Mouse (Mus musculus) frontal cortex, adult (tissue): Measurements from ENCODE around the gene Mkks.

Experiments
- ATAC-seq: cut with Nextera tagmentation; 2 replicates; pipeline ENCODE4 v1.9.2; 2017; ENCODE audit warnings: mild to moderate bottlenecking, moderate library complexity, mixed read lengths; ENCODE audit not compliant: low TSS enrichment

Gene Mkks

GRCm38 (mm10) chr2:136891068-136891950 lies at the start of gene Mkks, which contains the start of the genes Slx4ip and AL731706.1:
Gene Mkks (minus strand): TSS chr2:136891389.
Gene Slx4ip (plus strand): TSS chr2:136891218.
Gene AL731706.1 (minus strand): TSS chr2:136891389.
- ATAC-seq, result peak; percentile 87

DNA sequence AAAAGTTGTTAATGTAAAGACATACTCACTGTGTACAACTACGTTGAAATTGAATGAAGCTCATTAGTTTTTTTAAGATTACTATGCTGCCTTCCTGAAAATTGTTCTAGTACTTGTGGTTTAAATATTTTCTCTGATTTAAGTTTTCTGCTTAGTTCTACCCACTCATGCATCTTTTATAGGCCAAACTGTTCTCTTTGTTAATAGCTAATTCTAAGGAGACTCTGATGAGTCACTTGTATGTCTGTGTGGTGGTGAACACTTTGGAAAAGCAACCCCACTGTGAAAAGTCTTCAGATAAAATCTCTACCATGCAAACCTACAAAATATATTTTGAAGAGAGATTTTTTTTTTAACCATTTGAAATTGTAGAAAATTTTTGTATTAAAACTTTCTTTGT lies 47.1 kb upstream of the Mkks start:
- peak; percentile 74; the same call in 1 of the 2 replicates for ATAC-seq

- no peak for ATAC-seq
These were observed 45.5 kb upstream of the Mkks start for GRCm38 (mm10) chr2:136936391-136937288.

GRCm38 (mm10) chr2:136921003-136921408 lies 29.8 kb upstream of the Mkks start:
- peak; percentile 94 for ATAC-seq

GRCm38 (mm10) chr2:136920257-136920993 lies 29.2 kb upstream of the Mkks start:
- ATAC-seq, result no peak

DNA sequence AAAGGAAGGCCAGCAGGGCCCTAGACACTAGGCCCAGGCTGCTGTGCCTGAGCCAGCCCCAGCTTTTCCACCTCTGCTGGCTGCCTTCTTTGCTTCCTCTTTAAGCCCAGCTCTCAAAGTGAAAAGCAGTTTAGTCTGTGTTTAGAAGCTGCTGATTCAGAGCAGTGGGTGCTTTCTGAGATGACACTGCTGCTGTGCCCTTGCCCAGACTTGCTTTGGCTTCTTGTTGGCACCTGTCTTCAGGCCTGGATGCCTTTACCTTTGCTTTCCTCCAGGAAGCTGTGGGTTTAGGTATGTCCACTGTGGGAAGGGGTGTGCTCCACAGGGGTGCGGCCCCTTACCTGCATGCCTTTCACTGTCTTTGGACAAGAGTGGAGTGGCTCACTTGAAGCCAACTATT lies 28.2 kb upstream of the Mkks start:
- peak; percentile 61; the same call in 1 of the 2 replicates for ATAC-seq

DNA sequence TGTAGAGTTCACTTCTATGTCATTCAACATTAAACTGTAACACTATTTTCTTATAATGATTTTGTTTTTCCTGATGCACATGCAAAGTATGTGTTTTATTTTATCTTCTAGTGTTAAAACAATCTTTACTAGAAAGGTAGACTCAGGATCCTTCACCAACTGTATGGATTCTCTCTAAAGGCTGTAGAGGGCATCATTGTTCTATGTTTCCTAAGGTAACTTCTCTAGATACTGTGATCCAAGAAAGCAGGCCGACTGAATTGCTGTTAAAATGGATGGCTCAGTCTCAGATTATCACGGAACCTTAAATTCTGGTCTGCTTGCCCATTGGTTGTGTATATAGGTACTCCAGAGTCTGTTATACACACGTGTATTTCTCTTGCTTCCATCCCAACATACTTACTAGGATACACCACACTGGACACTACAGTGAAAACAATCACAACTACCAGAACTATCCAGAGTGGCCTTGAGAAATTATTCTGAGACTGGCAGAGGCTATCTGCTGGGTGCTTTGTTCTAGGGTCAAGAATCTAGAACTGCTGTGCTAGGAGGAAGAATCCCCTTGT lies 23.2 kb upstream of the Mkks start:
- ATAC-seq, result peak; percentile 97

DNA sequence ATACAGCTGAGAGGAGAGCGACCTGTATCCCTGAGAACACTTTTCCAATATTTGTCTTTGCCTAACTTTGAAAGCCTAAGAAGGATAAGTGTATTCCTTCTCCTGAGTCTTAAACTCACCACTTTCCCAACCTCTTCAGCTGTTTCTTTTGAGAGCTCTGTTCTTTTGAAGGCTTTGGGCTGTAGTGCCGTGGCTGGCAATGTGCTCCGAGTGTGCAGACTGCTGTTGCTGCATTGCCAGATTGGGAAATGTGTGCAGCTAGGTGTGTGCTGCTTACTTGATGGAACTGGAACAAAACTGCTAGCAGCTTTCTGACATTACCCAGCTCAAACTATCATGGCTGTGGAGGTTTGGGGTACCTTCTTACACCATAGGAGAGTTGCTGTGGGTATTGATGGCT lies 21.8 kb upstream of the Mkks start:
- no peak for ATAC-seq

GRCm38 (mm10) chr2:136911958-136912411 lies 20.8 kb upstream of the Mkks start:
- no peak for ATAC-seq

GRCm38 (mm10) chr2:136909298-136909697 lies 18.1 kb upstream of the Mkks start:
- no peak for ATAC-seq

DNA sequence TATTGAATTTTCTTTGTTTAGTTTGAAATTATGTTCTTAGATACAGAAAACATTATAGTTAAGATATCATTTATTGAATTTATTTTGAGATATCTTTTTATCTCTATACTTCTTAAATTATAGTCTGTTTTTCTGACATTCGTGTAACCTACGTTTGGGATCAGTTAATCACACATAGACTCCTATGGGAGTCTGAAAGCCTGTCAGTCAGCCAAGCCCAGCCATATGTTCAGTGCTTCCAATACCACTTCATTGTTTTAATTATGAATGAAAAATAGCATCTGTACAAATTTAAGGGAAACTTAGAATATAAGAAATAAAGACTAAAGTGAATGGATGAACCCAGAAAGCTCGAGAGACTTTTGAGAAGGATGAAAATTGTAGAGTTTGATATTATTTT lies 17.4 kb upstream of the Mkks start:
- no peak for ATAC-seq

DNA sequence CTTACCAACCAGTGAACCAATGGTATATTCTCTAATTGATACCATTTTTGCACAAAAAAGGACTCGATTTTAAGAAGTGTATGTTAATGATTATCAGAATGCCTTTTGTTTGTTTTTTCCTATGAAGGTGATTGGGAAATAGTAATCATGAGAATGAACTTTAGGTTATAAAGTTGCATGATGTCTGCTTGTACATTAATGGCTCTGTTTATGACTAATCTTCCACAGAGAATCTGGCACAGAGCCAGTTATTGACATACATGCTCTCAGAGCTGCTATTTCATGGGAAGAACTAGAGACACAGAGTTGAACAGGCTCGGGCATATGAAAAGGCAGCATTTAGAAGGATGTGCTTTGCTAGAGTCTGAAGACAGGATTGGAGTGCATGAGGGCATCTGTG lies 4.9 kb upstream of the Mkks start:
- no peak for ATAC-seq

GRCm38 (mm10) chr2:136894494-136894893 lies 3.3 kb upstream of the Mkks start:
- no peak for ATAC-seq

DNA sequence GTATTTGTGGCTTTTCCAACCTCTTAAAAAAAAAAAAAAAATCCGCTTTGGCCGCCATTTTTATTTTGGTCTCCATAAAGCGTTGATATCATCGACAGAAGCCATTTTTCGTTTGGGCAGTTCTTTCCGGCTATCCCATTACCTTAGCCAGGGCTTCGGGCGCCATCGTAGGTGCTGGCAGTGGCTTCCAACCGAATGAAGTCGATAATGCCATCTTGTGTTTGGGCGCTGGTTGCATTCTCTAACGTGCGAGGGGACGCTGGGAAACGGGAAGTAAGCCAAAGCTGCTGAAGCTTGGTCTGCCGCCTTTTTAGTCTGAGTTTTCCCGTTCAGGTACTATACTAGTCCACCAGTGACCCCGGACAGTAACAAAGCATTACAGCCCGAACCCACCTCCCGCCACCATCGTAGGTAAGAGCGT lies 772 bp upstream of the Mkks start:
- peak; percentile 85 for ATAC-seq

DNA sequence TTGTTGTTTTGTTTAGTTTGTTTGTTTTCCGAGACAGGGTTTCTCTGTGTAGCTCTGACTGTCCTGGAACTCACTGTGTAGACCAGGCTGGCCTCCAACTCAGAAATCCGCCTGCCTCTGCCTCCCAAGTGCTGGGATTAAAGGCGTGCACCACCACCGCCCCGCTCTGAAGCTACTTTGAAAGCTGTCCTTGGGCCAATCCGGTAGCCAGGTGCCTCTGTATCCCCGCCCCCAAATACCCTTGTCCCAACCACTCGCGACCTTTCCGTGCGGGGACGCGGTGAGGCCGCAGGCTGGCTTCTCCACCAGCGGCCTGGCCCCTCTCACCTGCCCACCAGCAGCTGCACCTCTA lies 497 bp downstream of the Mkks start:
- peak; percentile 29 for ATAC-seq

DNA sequence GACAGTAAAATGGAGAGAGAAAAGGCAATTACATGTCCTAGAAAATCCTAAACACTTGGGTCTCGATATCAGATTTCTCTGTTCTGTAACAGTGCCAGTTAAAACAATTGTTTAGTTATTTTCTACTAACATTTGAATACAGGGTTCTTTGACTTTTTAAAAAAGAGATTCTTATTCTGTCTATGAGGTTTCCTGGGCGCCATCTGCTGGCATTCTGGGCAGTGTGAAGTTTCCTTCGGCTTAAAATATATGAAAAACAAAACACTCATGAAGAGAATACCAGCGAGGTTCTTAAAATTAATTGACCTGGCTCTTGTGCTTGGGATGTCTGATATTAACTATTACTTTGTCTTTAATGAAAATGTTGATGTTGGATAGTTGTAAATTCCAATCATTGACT lies 4.3 kb downstream of the Mkks start:
- no peak for ATAC-seq

DNA sequence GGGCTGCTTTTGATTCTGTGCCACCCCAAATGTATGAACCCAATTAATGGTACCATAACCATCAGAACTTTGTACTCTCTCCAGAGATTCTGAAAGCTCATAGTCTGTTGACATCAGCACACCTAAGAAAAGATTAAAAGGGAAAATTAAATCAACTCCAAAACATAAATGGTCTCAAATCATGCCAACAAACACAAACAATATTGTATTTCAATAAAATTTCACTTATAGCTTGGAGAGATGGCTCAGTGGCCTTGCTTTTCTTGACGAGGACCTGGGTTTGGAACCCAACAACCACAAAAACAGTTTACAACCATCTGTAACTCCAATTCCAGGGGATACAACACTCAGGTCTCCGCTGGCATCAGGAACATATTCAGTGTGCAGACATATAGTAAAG lies 5.6 kb downstream of the Mkks start, which contains the start of gene AL731706.2:
TSS of gene AL731706.2 (minus strand) at position 101 of the 400 bp plus-strand sequence.
- no peak for ATAC-seq

DNA sequence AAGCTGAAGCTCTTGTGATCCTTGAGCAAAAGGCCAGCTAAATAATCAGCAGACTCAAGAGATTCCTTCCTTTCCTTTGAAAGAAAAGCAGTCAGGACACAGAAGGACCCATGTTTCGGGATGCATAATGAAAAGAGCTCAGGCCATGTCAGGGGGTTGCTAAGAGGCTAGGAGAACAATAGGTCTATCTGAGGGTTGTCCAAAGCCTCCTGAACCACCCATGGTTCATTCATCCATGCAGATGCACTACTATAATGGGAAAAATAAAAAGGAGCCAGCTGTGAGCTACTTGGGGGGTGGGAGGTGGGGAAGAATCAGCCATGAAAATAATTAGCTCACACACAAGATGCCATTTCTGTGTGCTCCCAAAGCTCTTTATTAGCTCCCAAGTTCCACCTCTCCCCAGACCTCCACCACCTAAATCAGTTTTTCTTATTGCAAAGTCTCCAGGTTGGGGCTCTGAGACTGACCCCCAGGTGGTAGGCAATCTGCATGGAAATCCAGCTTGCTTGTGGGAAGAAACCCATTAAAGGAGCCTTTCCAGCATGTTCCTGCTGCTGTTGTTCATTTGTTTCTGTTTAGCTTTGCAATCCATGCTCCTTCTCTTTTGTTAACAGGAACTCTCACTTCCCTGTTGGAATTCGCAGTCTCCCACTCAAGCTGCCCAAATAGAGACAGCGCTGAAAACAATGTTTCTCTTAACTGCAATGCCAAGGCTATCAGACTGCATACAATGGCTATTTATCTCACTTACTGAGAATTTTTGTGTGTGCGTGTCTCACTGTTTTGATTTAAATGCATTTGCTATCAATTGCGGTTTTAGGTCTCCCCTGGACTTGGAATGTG lies 36.4 kb downstream of the Mkks start:
- ATAC-seq, result peak; percentile 59; the same call in 1 of the 2 replicates

DNA sequence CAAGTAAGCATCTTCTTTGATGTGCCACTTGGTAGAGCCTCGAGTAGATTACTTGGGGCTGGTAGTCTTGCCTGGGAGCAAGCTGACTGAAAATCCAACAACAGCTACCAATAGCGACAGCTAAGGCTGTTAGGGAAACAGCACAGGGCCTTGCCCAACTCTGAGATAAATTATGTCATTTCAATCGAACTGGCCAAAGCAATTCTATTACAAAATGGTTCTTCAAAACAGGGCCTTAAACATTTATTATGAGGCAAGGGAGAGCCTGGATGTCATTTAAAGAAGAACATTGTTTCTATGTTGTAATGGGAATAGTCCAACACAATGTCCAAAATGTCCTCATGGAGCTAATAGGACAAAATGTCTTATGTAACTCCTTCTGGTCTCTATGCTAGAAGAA lies 40.8 kb downstream of the Mkks start:
- no peak for ATAC-seq

DNA sequence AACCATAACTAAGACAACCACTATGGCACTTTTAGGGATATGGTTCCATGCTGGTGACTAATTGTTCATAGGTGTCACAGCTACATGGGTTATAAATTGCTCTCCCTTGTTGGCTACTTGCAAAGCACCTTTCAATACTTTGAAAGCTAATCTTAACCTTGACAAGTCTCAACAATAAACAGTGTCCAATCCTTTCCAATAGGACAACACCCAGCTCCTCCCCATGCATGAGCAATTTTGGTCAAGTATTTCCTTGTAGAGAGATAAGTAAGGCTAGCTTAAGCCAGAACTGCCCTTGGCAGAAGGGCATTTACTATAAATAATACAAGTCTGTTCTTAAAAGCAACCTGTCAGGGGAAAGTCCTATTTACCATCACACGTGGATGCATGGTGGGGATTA lies 53.2 kb downstream of the Mkks start:
- ATAC-seq, result no peak
